Mouse (Mus musculus) left cerebral cortex, adult 18-20 months (tissue): ENCODE measurements at regions not wholly inside any gene's neighbourhood (a gene's known extent, or its start where the extent isn't known, plus 50 kb on each side); places are given as distances from the start of the nearest gene placed in this dataset.

ENCODE experiments used
- DNase-seq, 2 experiments: peaks; one replicate each; pipeline ENCODE4 v3.0.0; 2021 to 2022; ENCODE audit warnings: low spot score in 2 of 2, mixed read lengths in 1 of 2
- microRNA-seq, 2 experiments: library from miRNA; unstranded; fragments of <30 nt; microRNA quantifications; one replicate each; pipeline ENCODE4 v1.2.0; 2021

DNA sequence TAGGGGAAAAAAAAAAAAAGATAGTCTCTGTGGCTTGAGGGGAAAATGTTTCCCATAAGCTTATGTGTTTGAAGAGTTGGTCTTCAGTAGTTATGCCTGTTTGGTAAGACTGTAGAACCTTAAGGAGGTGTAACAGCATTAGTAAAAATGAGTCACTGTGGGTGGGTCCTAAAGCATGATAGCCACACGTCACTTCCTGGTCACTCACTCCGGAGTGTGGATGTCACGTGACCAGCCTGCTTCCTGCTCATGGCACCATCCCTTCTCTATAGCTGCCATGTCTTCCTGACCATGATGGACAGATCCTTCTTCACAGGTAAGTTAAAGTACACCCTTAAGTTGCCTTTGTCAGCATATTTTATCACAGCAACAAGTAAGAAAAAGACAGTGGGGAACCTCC is 170.0 kb upstream of the Pitrm1 start:
- DNase-seq = no peak

DNA sequence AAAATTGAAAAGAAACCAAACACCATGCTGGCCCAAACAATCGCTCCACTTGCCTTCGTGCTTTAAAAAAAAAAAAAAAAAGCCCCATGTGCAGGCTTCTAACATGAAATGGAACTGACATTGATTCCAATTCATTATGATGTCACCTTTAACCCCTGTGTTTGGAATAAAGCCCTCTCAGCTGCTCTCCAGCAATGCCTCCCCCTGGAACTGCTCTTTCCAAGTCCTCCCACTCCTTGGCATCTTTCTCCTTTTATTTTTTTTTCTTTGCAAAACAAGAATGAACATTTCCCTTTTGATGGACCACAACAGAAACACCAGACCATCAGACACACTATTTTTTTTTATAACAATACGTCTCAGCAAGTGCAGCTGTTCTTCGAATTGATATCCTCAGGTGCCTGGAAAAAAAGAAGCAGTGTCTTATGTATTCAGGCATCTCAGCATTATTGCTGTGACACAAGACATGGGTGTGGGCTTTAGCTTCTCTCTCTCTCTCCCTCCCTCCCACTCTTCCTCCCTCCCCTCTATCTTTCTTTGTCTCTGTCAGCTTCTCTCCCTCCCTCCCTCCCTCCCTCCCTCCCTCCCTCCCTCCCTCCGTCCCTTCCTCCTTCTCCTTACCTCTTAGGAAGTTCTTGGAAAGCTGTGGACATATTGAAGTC is 152.3 kb upstream of the Pitrm1 start:
- DNase-seq = no peak

DNA sequence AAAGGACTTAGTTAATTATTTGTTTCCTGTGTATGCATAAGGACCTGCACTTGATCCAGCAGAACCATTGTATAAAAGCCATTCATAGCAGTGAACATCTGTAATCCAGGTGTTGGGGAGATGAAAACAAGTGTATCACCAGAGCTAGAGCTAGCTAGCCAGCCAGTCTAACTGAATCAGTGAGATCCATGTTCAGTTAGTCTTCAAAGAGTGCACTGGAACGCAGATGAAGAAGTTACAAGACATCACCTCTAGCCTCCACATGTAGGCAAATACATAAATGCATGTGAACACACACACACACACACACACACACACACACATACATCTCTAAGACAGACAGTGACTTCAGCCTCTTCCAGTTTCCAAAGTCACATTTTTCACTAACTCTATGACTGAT is 150.3 kb upstream of the Pitrm1 start:
- DNase-seq = no peak

DNA sequence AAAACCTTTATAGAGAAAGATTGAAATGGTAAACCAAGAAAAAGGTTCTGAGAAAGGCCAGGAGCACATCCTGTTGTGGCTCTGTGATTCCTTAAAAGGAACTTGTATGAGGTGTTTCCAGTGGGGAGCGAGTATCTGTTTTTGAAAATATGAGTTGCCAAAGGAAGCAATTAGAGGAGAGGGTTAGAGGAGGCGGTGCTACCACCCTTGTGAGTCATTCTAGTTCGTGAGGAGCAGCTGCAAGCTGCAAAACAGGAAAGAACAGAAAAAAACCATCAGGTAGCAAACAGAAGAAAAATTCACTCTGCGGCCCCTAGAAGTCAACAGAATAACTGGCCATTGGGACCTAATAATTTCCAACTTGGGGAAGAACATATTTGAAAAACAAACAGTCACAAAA is 116.1 kb upstream of the Pitrm1 start:
- DNase-seq = peak in 1 of 2 experiments; percentile 8

DNA sequence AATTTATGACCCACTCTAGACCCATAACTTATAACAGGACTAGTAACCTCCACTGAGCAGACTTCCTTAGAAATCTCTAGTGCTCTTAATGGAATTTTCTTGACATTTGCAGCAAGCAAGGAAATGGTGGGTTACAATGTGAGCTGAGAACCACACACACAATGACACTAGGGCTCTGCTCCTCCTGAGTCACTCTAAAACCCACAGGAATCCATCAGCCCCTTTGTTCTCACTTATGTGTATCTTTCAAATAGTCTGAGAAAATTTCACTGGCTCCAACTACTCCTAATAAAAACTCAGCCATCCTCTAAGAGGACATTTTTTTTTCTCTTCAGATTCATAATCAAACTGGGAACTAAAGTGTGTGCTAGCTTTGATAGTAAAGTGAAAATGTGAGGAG is 101.0 kb upstream of the Pitrm1 start:
- DNase-seq = no peak

DNA sequence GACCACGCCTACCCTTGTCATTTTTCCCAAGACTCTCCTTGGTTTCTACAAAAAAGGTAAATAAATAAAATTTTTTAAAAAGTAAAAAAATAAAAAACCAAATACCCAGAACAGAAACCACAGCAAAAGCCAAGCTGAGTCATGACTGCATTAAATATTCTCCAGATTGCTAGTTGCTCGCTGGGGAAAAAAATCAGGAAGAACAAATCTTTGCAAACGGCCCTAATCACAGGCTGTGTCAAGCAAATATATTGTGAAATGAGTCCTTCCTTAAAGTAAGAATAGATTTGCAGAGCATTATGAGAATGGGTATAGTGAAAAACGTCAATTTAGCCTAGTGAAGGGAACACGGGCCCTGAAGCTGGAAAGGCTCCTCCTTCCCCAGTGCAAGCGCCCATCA is 86.6 kb upstream of the Pitrm1 start:
- no peak for DNase-seq

DNA sequence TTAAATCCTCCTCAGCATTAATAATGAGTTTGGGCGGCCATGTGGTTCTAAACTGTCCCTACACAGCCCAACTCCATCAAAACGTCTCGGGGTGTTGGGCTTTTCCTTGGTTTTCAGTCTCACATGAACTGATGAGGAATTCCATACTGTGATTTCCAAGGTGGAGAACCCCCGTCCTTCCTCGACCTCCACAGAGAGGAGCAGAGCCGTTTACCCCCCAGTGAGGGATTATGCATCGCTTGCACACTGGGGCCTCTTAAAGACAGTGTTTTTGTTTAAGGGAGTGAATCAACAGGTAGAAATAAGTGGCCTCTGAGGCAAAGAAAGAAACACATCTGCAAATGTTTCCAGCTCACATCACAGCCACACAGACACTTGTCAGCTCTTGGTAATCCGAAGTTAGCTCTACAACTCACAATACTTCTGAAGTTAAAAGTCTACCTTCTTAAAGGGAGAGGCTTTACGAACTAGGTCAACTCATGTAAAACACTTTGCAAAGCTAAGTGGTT is 82.0 kb upstream of the Pitrm1 start:
- no peak for DNase-seq

DNA sequence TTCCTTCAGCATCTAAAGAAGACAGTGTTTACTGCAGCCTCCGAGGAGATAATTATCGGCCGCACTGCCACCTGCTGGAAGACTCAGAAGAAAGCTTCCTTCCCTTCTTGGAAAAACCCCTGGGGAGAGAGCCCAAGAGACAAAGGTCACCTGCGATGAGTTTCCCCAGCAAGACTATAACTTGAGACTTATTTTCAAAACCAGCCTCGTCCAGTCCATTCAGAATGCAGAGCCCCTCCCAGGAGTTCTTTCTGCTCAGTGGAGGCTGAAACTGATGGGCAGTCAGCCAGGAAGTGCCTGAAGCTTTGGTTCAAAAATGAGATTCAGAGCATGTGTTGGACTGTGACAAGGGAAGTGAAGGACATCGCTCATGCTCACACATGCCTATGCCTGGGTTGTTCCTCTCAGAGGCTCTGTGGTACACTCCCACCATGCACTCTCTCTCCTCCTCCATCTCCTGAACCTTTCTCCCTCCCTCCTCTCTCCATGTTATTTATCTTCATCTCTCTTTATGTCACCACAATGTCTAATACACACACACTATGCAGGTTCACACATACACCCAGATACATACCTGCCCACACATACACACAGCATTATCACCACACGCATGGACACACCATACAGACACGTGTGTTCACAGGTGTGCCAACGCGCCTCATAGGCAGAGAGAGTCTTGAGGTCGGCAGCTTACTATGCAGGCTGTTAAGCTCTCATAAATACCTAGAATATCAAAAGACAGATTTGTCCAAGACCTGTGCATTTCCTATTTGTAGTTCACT is 78.3 kb upstream of the Pitrm1 start:
- DNase-seq = peak; percentile 69

DNA sequence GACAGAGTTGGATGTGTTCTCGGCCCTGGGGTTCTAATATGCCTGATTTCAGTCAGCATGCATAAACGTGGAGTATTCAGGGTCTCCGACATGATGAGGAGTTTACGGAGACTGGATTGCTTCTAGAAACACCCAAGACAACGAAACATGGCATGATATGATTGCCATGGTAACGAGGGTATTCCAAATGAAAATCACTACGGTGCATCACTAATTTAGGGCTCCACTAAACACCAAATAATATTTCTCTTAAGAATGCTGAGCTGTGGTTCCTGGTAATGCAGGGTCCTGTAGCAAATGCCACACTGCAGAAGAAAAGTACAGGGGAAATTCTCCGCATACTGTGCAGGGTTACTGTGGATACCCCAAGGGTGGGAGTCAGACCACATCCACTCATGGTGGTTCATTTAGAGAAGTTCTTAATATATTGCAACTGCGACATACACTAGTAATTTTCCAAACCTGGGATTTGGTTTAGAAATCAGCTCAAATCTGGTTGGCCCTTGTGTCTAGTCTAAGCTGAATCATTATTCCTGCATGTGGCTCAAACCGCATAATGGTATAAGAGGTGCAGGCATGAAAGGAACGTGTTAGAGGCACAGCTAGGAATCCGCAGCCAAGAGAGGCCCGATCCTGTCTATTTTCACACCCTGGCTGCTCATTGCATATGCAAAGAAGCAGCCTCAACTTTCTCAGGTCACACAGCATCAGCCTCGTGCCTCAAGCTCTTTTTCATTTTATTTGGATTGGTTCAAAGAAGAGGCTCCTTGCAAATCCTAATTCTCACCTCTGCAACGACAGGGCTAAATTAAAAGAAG is 77.5 kb upstream of the Pitrm1 start:
- DNase-seq = no peak

DNA sequence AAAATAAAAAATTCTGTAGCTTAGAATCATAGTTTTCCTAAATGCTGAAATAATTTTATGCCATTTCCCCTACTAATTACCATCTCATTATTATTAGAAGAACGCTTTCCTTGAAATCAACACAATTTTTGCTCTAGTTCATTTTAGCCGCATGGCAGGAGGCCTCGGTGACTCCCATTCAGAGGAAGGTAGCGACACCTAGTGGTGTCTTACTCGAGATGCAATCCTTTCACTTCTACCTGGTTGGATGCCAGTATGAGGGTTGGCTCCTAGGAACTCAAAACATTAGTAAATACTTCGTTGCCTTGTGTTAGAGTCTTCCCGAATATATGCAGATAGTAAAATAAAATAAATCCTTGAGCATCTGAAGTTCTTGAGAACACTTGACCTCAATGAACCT is 76.3 kb upstream of the Pitrm1 start:
- DNase-seq = peak; percentile 74 to 78

DNA sequence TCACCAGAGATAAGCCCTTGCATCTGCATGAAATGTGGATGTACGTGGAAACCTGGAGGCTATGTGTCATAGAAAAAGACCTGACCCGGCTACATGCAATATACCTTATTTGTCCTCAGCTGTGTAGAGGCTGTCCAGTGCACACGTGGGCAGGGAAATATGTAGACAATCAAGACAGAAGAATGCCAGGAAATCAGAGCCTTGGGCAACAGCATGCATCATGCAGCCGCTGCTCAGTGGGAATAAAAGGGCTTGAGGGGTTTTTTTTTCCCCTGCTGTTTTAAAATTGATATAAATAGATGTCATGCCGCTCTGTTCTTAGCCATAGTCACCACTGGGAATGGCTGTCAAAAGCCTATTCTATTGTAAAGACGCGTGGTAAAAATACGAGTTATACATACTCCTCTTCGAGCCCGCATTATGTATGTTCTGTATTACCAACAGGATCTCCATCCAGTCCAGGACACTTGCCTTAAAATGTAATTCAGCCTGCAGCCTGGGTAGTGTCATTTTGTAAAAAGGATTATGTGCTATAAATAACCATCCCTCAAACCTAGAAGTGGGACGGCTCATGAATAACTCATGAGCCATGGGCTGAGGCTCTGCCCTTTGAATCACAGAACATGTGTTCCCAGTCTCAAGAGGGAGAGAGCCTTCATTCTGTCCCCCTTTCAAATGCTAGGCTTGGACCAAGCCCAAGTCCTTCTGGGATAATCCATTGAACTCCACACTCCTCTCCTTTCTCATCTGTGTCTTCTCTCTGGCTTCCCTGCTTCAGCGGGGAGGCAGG is 74.4 kb upstream of the Pitrm1 start:
- DNase-seq = peak in 1 of 2 experiments; percentile 42

DNA sequence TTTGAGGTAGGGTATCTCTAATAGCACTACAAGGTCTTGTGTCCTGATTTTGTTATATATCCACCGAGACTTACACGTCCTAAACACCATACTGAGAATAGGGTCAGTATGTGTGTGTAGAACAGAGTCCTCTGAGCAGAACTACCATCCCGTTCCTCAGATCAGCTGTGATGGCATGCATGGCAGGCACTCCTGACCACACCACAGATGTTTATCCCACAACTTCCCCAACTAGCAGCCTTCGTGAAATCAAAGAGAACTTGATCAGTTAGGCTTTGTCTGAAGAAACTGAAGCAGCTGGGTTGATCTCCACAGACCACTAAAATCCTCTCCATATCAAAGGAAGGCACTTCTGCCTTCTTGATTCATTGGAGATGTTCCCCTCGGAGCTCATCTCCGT is 68.3 kb upstream of the Pitrm1 start:
- DNase-seq = no peak

DNA sequence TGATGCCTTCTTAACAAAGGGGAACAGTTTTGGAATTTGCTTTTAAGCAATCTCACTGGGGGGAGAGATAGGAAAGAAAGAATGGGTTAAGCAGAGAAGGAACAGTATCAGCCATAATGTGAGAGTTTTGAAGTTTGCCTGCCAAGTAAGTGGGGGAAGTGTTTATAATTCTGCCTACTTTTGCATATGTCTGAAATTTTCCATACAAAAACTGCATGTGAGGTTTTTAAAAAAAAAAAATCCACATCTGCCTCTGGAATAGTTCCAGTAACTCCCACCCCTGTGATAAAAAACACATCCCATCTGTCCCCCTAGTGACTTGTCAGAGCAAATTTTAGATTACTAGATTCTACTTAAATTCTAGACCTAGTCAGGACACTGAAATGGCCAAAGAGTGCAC is 63.5 kb upstream of the Pitrm1 start:
- no peak for DNase-seq

DNA sequence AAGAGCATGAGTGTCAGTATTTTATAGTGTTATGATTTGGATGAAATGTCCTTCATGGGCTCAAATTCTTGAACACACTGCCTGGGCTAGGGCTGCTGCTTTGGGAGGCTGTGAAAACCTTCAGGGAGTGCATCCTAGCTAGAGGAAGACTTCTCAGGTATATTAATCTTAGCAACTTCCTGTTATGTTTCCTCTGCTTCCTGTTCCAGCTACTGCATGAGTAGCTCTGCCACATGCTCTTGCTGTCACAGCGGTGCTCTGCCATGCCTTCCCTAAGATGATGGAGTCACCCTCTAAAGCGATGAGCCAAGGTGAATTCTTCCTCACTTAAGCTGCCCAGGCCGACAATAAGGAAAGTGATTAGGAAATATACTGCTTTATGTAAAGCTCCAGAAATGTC is 60.1 kb upstream of the Pitrm1 start:
- DNase-seq = no peak

DNA sequence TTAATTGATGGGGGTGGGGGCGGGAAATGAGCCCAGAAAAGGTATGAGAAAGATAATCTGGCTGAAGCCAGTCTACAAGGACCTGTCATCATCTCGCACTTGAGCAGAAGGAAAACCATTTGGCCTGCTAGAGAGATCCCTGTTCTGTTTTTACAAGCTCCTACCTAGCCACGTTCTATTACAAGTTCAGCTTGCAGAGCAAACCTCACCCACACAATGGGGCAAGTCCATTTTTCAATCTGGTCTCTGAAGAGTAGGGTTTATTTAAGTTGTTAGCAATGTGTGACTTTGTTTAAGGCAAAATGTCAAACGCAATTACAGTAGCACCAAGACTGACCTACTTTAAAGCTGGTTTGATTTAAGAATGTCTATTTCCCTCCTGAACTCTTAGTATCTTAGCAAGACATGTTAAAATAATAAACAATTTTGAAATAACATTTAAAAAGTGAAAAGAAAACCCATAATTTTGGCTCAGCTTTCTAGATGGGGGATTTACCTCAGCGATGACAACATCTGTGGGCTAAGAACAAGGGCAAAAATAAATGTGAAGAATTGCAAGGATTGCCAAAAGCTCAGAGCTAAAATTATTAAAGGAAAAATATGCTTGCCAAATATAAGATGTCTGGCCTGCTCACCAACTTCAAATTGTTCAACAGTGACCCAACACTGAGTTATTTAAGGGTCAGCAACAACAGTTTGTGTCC is 54.9 kb upstream of the Pitrm1 start:
- no peak for DNase-seq

Small RNA genes lying in the stretch of these regions (microRNA-seq; reads per million reads assigned to microRNA genes)
- 0 reads per million in 2 experiments for gene Gm26259
